Mouse (Mus musculus) embryonic fibroblast, embryonic 13.5 days (primary cell): Measurements from ENCODE around the gene Rbbp8nl.

Source experiments
- CTCF ChIP-seq: IDR thresholded peaks from 2 replicates; pipeline ENCODE4 v1.5.1; 2011; ENCODE audit warnings: mild to moderate bottlenecking, control low read depth, low read length, moderate library complexity, borderline replicate concordance; ENCODE audit not compliant: insufficient read depth
- POLR2A ChIP-seq: IDR thresholded peaks from 2 replicates; pipeline ENCODE4 v1.6.1; 2011; ENCODE audit warnings: low read depth, mild to moderate bottlenecking, control low read depth, low read length, moderate library complexity

GRCm38 (mm10) chr2:180304554-180304953, 14.9 kb upstream of the Rbbp8nl start:
- TF ChIP-seq CTCF (no peak), POLR2A (no peak)
